Mouse (Mus musculus): ENCODE measurements around the gene Cyp2ab1.

Gene Cyp2ab1

GRCm38 (mm10) chr16:20265089-20265488 is 60.1 kb downstream of the Cyp2ab1 start:
- DNase-seq = no peak

Measured in right cerebral cortex, postnatal 25 days (tissue).